Mouse (Mus musculus) megakaryocyte-erythroid progenitor cell, adult 5-6 weeks (primary cell): ENCODE measurements around the gene Immt. TPM values are rescaled to one million over a fixed set of nuclear protein-coding genes. Genes with fewer than 3 reads are reported as not detected.
A peak's percentile ranks its signal among the peaks of the same experiment; 100 is the strongest.
"Not testable (repeated sequence)": the region's sequence is repeated elsewhere in the genome, so short reads cannot be mapped to it uniquely, and the experiment has no call there.

ENCODE experiments used
- ATAC-seq: replicated peaks from 2 replicates; pipeline ENCODE4 v1.8.0; 2016; ENCODE audit warnings: mild to moderate bottlenecking, inconsistent platforms; ENCODE audit not compliant: severe bottlenecking, poor library complexity, low FRiP score, low TSS enrichment
- total RNA-seq, 2 experiments: library from RNA; stranded (forward) in 1 of 2; stranded (reverse) in 1 of 2; fragments of 200-1000, 215-1000 nt in 1 of 2; fragments of >200 nt in 1 of 2; fragmentation: Nextera tagmentation in 1 of 2; gene quantifications; 2 replicates each; pipeline ENCODE4 v1.2.3; 2014 to 2017

Immt gene
- total RNA-seq, 2 experiments from 2014 or later: 182 to 228 TPM

- no peak for ATAC-seq
Observed at GRCm38 (mm10) chr6:71839815-71840214, 8.7 kb downstream of the Immt start.

- no peak for ATAC-seq
Observed at GRCm38 (mm10) chr6:71840597-71841290, 9.6 kb downstream of the Immt start.

GRCm38 (mm10) chr6:71846906-71847305 is 15.8 kb downstream of the Immt start:
- not testable (repeated sequence) for ATAC-seq

- ATAC-seq: no peak
Observed at GRCm38 (mm10) chr6:71867751-71868150, 36.6 kb downstream of the Immt start.

GRCm38 (mm10) chr6:71868809-71869208 is 37.7 kb downstream of the Immt start:
- 0 out of 2 replicates have a peak, but pooled peaks have one; percentile 37 for ATAC-seq

- no peak for ATAC-seq
Observed at GRCm38 (mm10) chr6:71871396-71871795, 40.3 kb downstream of the Immt start.

- ATAC-seq: 0 out of 2 replicates have a peak, but pooled peaks have one; percentile 40
Observed at GRCm38 (mm10) chr6:71877965-71878760, 47.0 kb downstream of the Immt start.

- no peak for ATAC-seq
Observed at GRCm38 (mm10) chr6:71893263-71893662, 62.1 kb downstream of the Immt start.

GRCm38 (mm10) chr6:71907702-71908235 is 76.6 kb downstream of the Immt start:
- ATAC-seq: no peak

GRCm38 (mm10) chr6:71908481-71909381 is 77.6 kb downstream of the Immt start, which contains the start of the genes Ptcd3 and Polr1a:
TSS of gene Ptcd3 (minus strand) at chr6:71908750.
TSS of gene Polr1a (plus strand) at chr6:71909053.
- ATAC-seq: peak; percentile 90

GRCm38 (mm10) chr6:71909384-71909783 is 78.3 kb downstream of the Immt start:
- ATAC-seq: no peak

GRCm38 (mm10) chr6:71909840-71910239 is 78.7 kb downstream of the Immt start:
- ATAC-seq: peak; percentile 62

GRCm38 (mm10) chr6:71911686-71912450 is 80.7 kb downstream of the Immt start:
- ATAC-seq: no peak

GRCm38 (mm10) chr6:71920752-71921151 is 89.6 kb downstream of the Immt start:
- no peak for ATAC-seq

- ATAC-seq: not testable (repeated sequence)
Observed at GRCm38 (mm10) chr6:71925233-71925632, 94.1 kb downstream of the Immt start.
